Mouse (Mus musculus): ENCODE results near the gene Tenm4.

The Tenm4 gene

GRCm38 (mm10) chr7:96524486-96525205 is 353.6 kb downstream of the Tenm4 start:
- in situ Hi-C loops (cut with MboI, MseI): loop anchor here (5.0 kb wide), 1 partner anchor 388 kb away; no protein-coding TSS in a partner anchor

GRCm38 (mm10) chr7:96525344-96525743 is 354.3 kb downstream of the Tenm4 start:
- in situ Hi-C loops (cut with MboI, MseI): no loop called here

- in situ Hi-C loops (cut with MboI, MseI): no loop called here
Measured at GRCm38 (mm10) chr7:96530571-96531426, 359.8 kb downstream of the Tenm4 start.

GRCm38 (mm10) chr7:96531954-96532737 is 361.1 kb downstream of the Tenm4 start:
- in situ Hi-C loops (cut with MboI, MseI): no loop called here

GRCm38 (mm10) chr7:96532804-96533400 is 361.9 kb downstream of the Tenm4 start:
- in situ Hi-C loops (cut with MboI, MseI): no loop called here

- in situ Hi-C loops (cut with MboI, MseI): no loop called here
Measured at GRCm38 (mm10) chr7:96536313-96536880, 365.4 kb downstream of the Tenm4 start.

GRCm38 (mm10) chr7:96539248-96540034 is 368.4 kb downstream of the Tenm4 start:
- in situ Hi-C loops (cut with MboI, MseI): no loop called here

GRCm38 (mm10) chr7:96540458-96541096 is 369.5 kb downstream of the Tenm4 start:
- in situ Hi-C loops (cut with MboI, MseI): no loop called here

- in situ Hi-C loops (cut with MboI, MseI): no loop called here
Measured at GRCm38 (mm10) chr7:96545979-96546378, 374.9 kb downstream of the Tenm4 start.

GRCm38 (mm10) chr7:96551809-96552208 is 380.8 kb downstream of the Tenm4 start:
- in situ Hi-C loops (cut with MboI, MseI): no loop called here

GRCm38 (mm10) chr7:96552292-96552860 is 381.3 kb downstream of the Tenm4 start:
- in situ Hi-C loops (cut with MboI, MseI): no loop called here

- in situ Hi-C loops (cut with MboI, MseI): no loop called here
Measured at GRCm38 (mm10) chr7:96554277-96554690, 383.2 kb downstream of the Tenm4 start.

- in situ Hi-C loops (cut with MboI, MseI): no loop called here
Measured at GRCm38 (mm10) chr7:96555294-96555693, 384.2 kb downstream of the Tenm4 start.

GRCm38 (mm10) chr7:96556756-96557155 is 385.7 kb downstream of the Tenm4 start:
- in situ Hi-C loops (cut with MboI, MseI): no loop called here

- in situ Hi-C loops (cut with MboI, MseI): no loop called here
Measured at GRCm38 (mm10) chr7:96562890-96563289, 391.8 kb downstream of the Tenm4 start.

GRCm38 (mm10) chr7:96563329-96564065 is 392.5 kb downstream of the Tenm4 start:
- in situ Hi-C loops (cut with MboI, MseI): no loop called here

GRCm38 (mm10) chr7:96565806-96566205 is 394.8 kb downstream of the Tenm4 start:
- in situ Hi-C loops (cut with MboI, MseI): no loop called here

- in situ Hi-C loops (cut with MboI, MseI): no loop called here
Measured at GRCm38 (mm10) chr7:96566260-96566659, 395.2 kb downstream of the Tenm4 start.

GRCm38 (mm10) chr7:96568034-96568433 is 397.0 kb downstream of the Tenm4 start:
- in situ Hi-C loops (cut with MboI, MseI): no loop called here

Data from T-helper 1 cell (primary cell).